Mouse (Mus musculus) cerebellum, postnatal 36 days (tissue): ENCODE measurements around the gene Rcn1.

ENCODE experiments used
- DNase-seq, 2 experiments: peaks; one replicate each; pipeline ENCODE4 v3.0.0; 2021 to 2022; ENCODE audit warnings: mixed read lengths in 2 of 2

Rcn1 gene

DNA sequence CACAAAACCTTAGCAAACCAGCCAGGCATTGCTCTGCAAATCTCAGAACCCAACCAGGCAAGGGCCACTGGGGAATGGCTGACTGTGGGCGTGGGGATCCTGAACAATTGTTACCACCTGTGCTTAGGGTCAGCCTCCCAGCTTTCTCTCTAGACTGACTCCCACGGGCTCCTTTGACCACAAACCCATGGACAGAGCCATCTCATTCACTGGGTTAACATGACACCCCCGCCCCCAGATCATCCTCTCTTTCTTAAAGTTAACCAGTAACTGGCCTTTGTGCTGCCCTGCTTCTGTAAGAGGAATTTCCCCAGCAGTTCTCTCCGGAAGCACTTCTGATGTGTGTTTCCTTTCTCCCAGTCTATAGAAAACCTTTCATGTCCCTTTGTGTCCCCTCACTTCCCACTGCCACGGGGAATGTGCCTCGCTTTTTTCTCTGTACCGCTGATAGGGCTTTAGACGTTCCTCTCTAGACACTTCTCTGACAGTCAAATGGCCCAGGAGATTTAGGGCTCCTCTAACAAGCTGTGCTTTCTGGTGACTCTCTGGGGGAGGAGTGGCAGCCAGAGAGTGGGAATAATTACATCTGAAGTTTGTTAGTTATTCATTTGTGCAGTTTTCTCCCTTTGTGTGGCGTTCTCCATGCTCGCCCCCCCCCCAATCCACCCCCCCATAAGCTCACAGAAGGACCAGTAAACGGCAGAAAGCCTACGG, 62.6 kb downstream of the Rcn1 start:
- DNase-seq: no peak
